Mouse (Mus musculus) heart, embryonic 13.5 days (tissue): Measurements from ENCODE around the gene Eif1. TPM values are rescaled to one million over a fixed set of nuclear protein-coding genes. Genes with fewer than 3 reads are reported as not detected.
"Not testable (repeated sequence)": the region's sequence is repeated elsewhere in the genome, so short reads cannot be mapped to it uniquely, and the experiment has no call there.

Experiments used
- ATAC-seq: fragments of 200-750 bp; cut with Nextera tagmentation; 2 replicates; pipeline ENCODE4 v1.8.0; 2017; ENCODE audit warnings: moderate TSS enrichment; ENCODE audit not compliant: insufficient number of reproducible peaks, low FRiP score, low TSS enrichment; ENCODE audit errors: extremely low read depth
- H3K27ac ChIP-seq: fragments of 300-500 bp; sonication (generic); replicated peaks from 2 replicates; pipeline ENCODE4 v1.5.1; 2015; ENCODE audit warnings: moderate library complexity, mild to moderate bottlenecking, inconsistent platforms
- H3K27me3 ChIP-seq: fragments of 300-500 bp; sonication (generic); replicated peaks from 2 replicates; pipeline ENCODE4 v1.6.1; 2015; ENCODE audit warnings: mild to moderate bottlenecking, inconsistent platforms
- H3K36me3 ChIP-seq: fragments of 300-500 bp; sonication (generic); 2 replicates; pipeline ENCODE4 v1.6.1; 2015; ENCODE audit warnings: mild to moderate bottlenecking, inconsistent platforms
- H3K4me1 ChIP-seq: fragments of 300-500 bp; sonication (generic); 2 replicates; pipeline ENCODE4 v1.6.1; 2015; ENCODE audit warnings: inconsistent platforms
- H3K4me2 ChIP-seq: fragments of 300-500 bp; sonication (generic); 2 replicates; pipeline ENCODE4 v1.6.1; 2015; ENCODE audit warnings: inconsistent platforms, mild to moderate bottlenecking, moderate library complexity
- H3K4me3 ChIP-seq: fragments of 300-500 bp; sonication (generic); 2 replicates; pipeline ENCODE4 v1.5.1; 2015; ENCODE audit warnings: moderate library complexity, mild to moderate bottlenecking, inconsistent platforms
- H3K9ac ChIP-seq: fragments of 300-500 bp; sonication (generic); 2 replicates; pipeline ENCODE4 v1.6.1; 2015; ENCODE audit warnings: inconsistent platforms, mild to moderate bottlenecking, moderate library complexity
- H3K9me3 ChIP-seq: fragments of 300-500 bp; sonication (generic); 2 replicates; pipeline ENCODE4 v1.6.1; 2016; ENCODE audit warnings: inconsistent platforms
- WGBS: fragments of 180-500 bp; shearing (Covaris S2); methylation state at CpG from one replicate; pipeline ENCODE4 v1.1.7; 2015; ENCODE audit warnings: mixed read lengths; 5-methylcytosine and 5-hydroxymethylcytosine counted together
- polyA plus RNA-seq: library from polyadenylated mRNA; unstranded; fragments of >200 nt; fragmentation: Nextera tagmentation; extraction: Ambion mirVana; gene quantifications from 2 replicates; pipeline ENCODE4 v1.2.1, GENCODE M21; 2015

The Eif1 gene
- polyA plus RNA-seq, 1 experiment from 2014 or later: 1,570 TPM

GRCm38 (mm10) chr11:100315439-100315838 is 4.2 kb upstream of the Eif1 start:
- H3K27me3 ChIP-seq: no peaks in the 10 kb centered on the region
- peaks cover 17% of the 10 kb centered on the region for H3K4me1 ChIP-seq
- no peaks in the 10 kb centered on the region for H3K9me3 ChIP-seq
- no peak overlapping the region for H3K4me2 ChIP-seq
- no peak for ATAC-seq
- H3K36me3 ChIP-seq: peaks cover under 1% of the 10 kb centered on the region; the same call in 1 of the 2 replicates
- no peak overlapping the region for H3K27ac ChIP-seq
- 89% methylated on average over 5 of the region's 5 CpGs for WGBS
- no peak overlapping the region for H3K9ac ChIP-seq
- H3K4me3 ChIP-seq: no peak overlapping the region

- no peaks in the 10 kb centered on the region for H3K27me3 ChIP-seq
- peaks cover 16% of the 10 kb centered on the region for H3K4me1 ChIP-seq
- H3K9ac ChIP-seq: no peak overlapping the region
- 55% methylated on average over 6 of the region's 6 CpGs for WGBS
- H3K36me3 ChIP-seq: peaks cover 24% of the 10 kb centered on the region
- ATAC-seq: no peak
- H3K4me2 ChIP-seq: no peak overlapping the region
- H3K4me3 ChIP-seq: no peak overlapping the region
- no peak overlapping the region for H3K27ac ChIP-seq
- no peaks in the 10 kb centered on the region for H3K9me3 ChIP-seq
These were observed 1.8 kb upstream of the Eif1 start for GRCm38 (mm10) chr11:100317826-100318380.

- Histone ChIP-seq H3K36me3 (peaks cover 26% of the 10 kb centered on the region), H3K9me3 (no peaks in the 10 kb centered on the region), H3K4me3 (peak overlapping the region; percentile 87), H3K27ac (peak overlapping the region; percentile 70), H3K4me2 (peak overlapping the region; percentile 75), H3K9ac (no peak overlapping the region), H3K27me3 (no peaks in the 10 kb centered on the region), H3K4me1 (peaks cover 16% of the 10 kb centered on the region)
- 71% methylated on average over 10 of the region's 10 CpGs for WGBS
- ATAC-seq: no peak
These were observed 895 bp upstream of the Eif1 start for GRCm38 (mm10) chr11:100318529-100319451.

- H3K36me3 ChIP-seq: peaks cover 26% of the 10 kb centered on the region
- H3K9ac ChIP-seq: peak overlapping the region; percentile 100
- peak; percentile 86 for ATAC-seq
- WGBS: under 1% methylated on average over 40 of the region's 40 CpGs
- H3K27ac ChIP-seq: peak overlapping the region; percentile 100
- H3K9me3 ChIP-seq: no peaks in the 10 kb centered on the region
- H3K4me2 ChIP-seq: peak overlapping the region; percentile 92
- no peaks in the 10 kb centered on the region for H3K27me3 ChIP-seq
- H3K4me1 ChIP-seq: peaks cover 16% of the 10 kb centered on the region
- peak overlapping the region; percentile 87 for H3K4me3 ChIP-seq
These were observed 516 bp downstream of the Eif1 start for GRCm38 (mm10) chr11:100320172-100320630.

GRCm38 (mm10) chr11:100320701-100321410 is 1.2 kb downstream of the Eif1 start:
- H3K36me3 ChIP-seq: peaks cover 26% of the 10 kb centered on the region
- H3K4me2 ChIP-seq: peak overlapping the region; percentile 92
- not testable (repeated sequence) for H3K27me3 ChIP-seq, ATAC-seq, H3K9me3 ChIP-seq
- H3K9ac ChIP-seq: peak overlapping the region; percentile 100
- H3K27ac ChIP-seq: peak overlapping the region; percentile 100
- peak overlapping the region; percentile 87 for H3K4me3 ChIP-seq
- 13% methylated on average over 11 of the region's 11 CpGs for WGBS
- peaks cover 16% of the 10 kb centered on the region for H3K4me1 ChIP-seq

- Histone ChIP-seq H3K36me3 (peaks cover 26% of the 10 kb centered on the region), H3K4me3 (peak overlapping the region; percentile 87)
- ATAC-seq: not testable (repeated sequence)
These were observed 2.0 kb downstream of the Eif1 start for GRCm38 (mm10) chr11:100321479-100322305.

GRCm38 (mm10) chr11:100322591-100323258 is 3.0 kb downstream of the Eif1 start:
- Histone ChIP-seq H3K27ac (no peak overlapping the region), H3K4me3 (no peak overlapping the region), H3K4me2 (peak overlapping the region; percentile 92), H3K4me1 (peaks cover 28% of the 10 kb centered on the region), H3K9ac (no peak overlapping the region), H3K9me3 (no peaks in the 10 kb centered on the region), H3K27me3 (no peaks in the 10 kb centered on the region), H3K36me3 (peaks cover 26% of the 10 kb centered on the region)
- WGBS: 57% methylated on average over 3 of the region's 3 CpGs
- ATAC-seq: no peak

More at GRCm38 (mm10) chr11:100321479-100322305, 2.0 kb downstream of the Eif1 start:
- not testable (repeated sequence) for H3K27me3 ChIP-seq, H3K9me3 ChIP-seq
- peaks cover 18% of the 10 kb centered on the region for H3K4me1 ChIP-seq
- peak overlapping the region; percentile 92 for H3K4me2 ChIP-seq
- peak overlapping the region; percentile 32; the same call in 1 of the 2 replicates for H3K27ac ChIP-seq
- 77% methylated on average over 7 of the region's 7 CpGs for WGBS
- peak overlapping the region; percentile 42; the same call in 1 of the 2 replicates for H3K9ac ChIP-seq

GRCm38 (mm10) chr11:100323578-100323977 is 3.9 kb downstream of the Eif1 start:
- Histone ChIP-seq H3K4me1 (peaks cover 30% of the 10 kb centered on the region), H3K4me3 (no peak overlapping the region), H3K9ac (no peak overlapping the region), H3K27me3 (no peaks in the 10 kb centered on the region), H3K4me2 (no peak overlapping the region), H3K27ac (no peak overlapping the region), H3K9me3 (no peaks in the 10 kb centered on the region), H3K36me3 (peaks cover 26% of the 10 kb centered on the region)
- no peak for ATAC-seq
- 22% methylated on average over 3 of the region's 3 CpGs for WGBS

- no peak for ATAC-seq
- Histone ChIP-seq H3K36me3 (peaks cover 26% of the 10 kb centered on the region), H3K9me3 (no peaks in the 10 kb centered on the region), H3K4me1 (peaks cover 26% of the 10 kb centered on the region), H3K4me2 (no peak overlapping the region), H3K4me3 (no peak overlapping the region), H3K9ac (no peak overlapping the region), H3K27me3 (peaks cover under 1% of the 10 kb centered on the region; the same call in 1 of the 2 replicates), H3K27ac (no peak overlapping the region)
- 72% methylated on average over 11 of the region's 11 CpGs for WGBS
These were observed 5.5 kb downstream of the Eif1 start for GRCm38 (mm10) chr11:100325062-100325629.

- Histone ChIP-seq H3K36me3 (peaks cover 7% of the 10 kb centered on the region), H3K27me3 (peaks cover 4% of the 10 kb centered on the region; the same call in 1 of the 2 replicates), H3K4me3 (no peak overlapping the region), H3K9ac (no peak overlapping the region), H3K27ac (peak overlapping the region; percentile 53), H3K4me2 (no peak overlapping the region), H3K9me3 (no peaks in the 10 kb centered on the region), H3K4me1 (peaks cover 14% of the 10 kb centered on the region)
- 31% methylated on average over 11 of the region's 11 CpGs for WGBS
- no peak for ATAC-seq
These were observed 7.6 kb downstream of the Eif1 start for GRCm38 (mm10) chr11:100327316-100327715.
